Comparison of ENCODE assay signal across 14 mouse cellular contexts in the genomic region with DNA sequence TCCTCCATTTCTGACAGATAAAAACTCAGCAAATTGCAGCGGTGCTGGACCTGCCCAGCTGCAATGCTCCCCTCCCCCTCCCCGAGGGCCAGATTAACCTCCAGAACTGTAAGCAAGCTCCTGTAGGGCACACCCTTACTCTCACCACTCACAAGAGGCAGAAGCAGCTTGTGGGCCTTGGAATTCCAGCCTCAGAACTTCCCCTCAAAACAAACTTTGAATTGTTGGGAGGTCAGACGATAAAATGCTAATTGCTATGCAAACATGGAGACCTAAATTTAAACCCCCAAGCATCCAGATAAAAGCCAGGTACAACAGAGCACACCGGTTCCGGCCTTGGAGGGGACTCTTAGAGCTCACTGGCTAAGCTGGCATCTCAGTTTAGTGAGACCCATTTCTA. TPM values are rescaled to one million over a fixed set of nuclear protein-coding genes. Genes with fewer than 3 reads are reported as not detected.
A peak's percentile ranks its signal among the peaks of the same experiment; 100 is the strongest.
DNase-seq lines count a peak whose midpoint lies in the region; ATAC-seq and TF ChIP-seq lines count a peak whose summit lies in the region.
"Had no signal": no experiment of that assay in that cellular context is flagged by ENCODE, and none has a peak within 500 bp of the region (broad histone marks: within the 10 kb centered on the region; RNA-seq: fewer than 3 reads in every experiment).

No protein-coding gene starts in this region.

- TF ChIP-seq POLR2A in kidney, adult 2 months (IDR thresholded peaks at IDR 0.05; ENCODE audit: low read depth, low read length) = no peak

- 81% methylated on average over 5 of the region's 5 CpGs for WGBS in kidney, embryonic 15.5 days
- WGBS in kidney, adult 2 months = 67% methylated on average over 5 of the region's 5 CpGs
- WGBS in intestine, embryonic 15.5 days = 54% methylated on average over 5 of the region's 5 CpGs
- 51% methylated on average over 5 of the region's 5 CpGs for WGBS in stomach, embryonic 16.5 days

- H3K4me3 ChIP-seq in kidney, embryonic 15.5 days (replicated peaks) = peak overlapping the region; percentile 5; the same call in 1 of the 2 replicates
- no peak overlapping the region for H3K4me3 ChIP-seq in kidney, adult 2 months (ENCODE audit: insufficient read depth, low read depth, low read length)
- H3K4me3 ChIP-seq in intestine, embryonic 15.5 days (replicated peaks) = no peak overlapping the region
- no peak overlapping the region for H3K4me3 ChIP-seq in stomach, embryonic 16.5 days (replicated peaks; ENCODE audit: low read length)

- H3K4me2 ChIP-seq in kidney, embryonic 15.5 days = 0 out of 2 replicates have a peak overlapping the region, but pooled peaks have one; percentile 80
- H3K4me2 ChIP-seq in intestine, embryonic 15.5 days (replicated peaks) = peak overlapping the region; percentile 73
- H3K4me2 ChIP-seq in stomach, embryonic 16.5 days (ENCODE audit: low read depth, low read length) = peak overlapping the region; percentile 83; the same call in 1 of the 2 replicates

- no peaks in the 10 kb centered on the region for H3K9me3 ChIP-seq in kidney, embryonic 15.5 days (replicated peaks)
- H3K9me3 ChIP-seq in intestine, embryonic 15.5 days = no peaks in the 10 kb centered on the region
- no peaks in the 10 kb centered on the region for H3K9me3 ChIP-seq in stomach, embryonic 16.5 days (replicated peaks; ENCODE audit: control insufficient read depth, low read length)

- peaks cover 69% of the 10 kb centered on the region for H3K36me3 ChIP-seq in kidney, embryonic 15.5 days
- peaks cover 8% of the 10 kb centered on the region; the same call in 1 of the 2 replicates for H3K36me3 ChIP-seq in kidney, adult 2 months (ENCODE audit: control insufficient read depth, insufficient read depth, low read length)
- peaks cover 33% of the 10 kb centered on the region for H3K36me3 ChIP-seq in intestine, embryonic 15.5 days
- H3K36me3 ChIP-seq in stomach, embryonic 16.5 days (ENCODE audit: control insufficient read depth, insufficient read depth, low read length) = peaks cover 37% of the 10 kb centered on the region

- no peak for DNase-seq in kidney, adult 2 months
- peak; percentile 91 for DNase-seq in R1 (ENCODE audit: low read depth, low spot score)
- no peak for DNase-seq in layer of hippocampus, postnatal 14 days (ENCODE audit: low spot score in 2 of 2)
- no peak for DNase-seq in cerebellum, adult 9-11 months
- DNase-seq: adrenal gland, postnatal 25 days; cerebellum, adult 18-20 months; heart, adult 18-20 months; kidney, adult 18-20 months; layer of hippocampus, adult 9-11 months; spleen, adult 18-20 months; thymus, postnatal 14 days had no signal

- H3K27ac ChIP-seq in kidney, embryonic 15.5 days = 0 out of 2 replicates have a peak overlapping the region, but pooled peaks have one; percentile 3
- H3K27ac ChIP-seq in kidney, adult 2 months (ENCODE audit: insufficient read depth, low read depth, low read length) = no peak overlapping the region
- no peak overlapping the region for H3K27ac ChIP-seq in intestine, embryonic 15.5 days
- H3K27ac ChIP-seq in stomach, embryonic 16.5 days (ENCODE audit: low read length) = no peak overlapping the region

- H3K9ac ChIP-seq in kidney, embryonic 15.5 days = no peak overlapping the region
- 0 out of 2 replicates have a peak overlapping the region, but pooled peaks have one; percentile 35 for H3K9ac ChIP-seq in intestine, embryonic 15.5 days
- H3K9ac ChIP-seq in stomach, embryonic 16.5 days (ENCODE audit: low read length) = peak overlapping the region; percentile 4; the same call in 1 of the 2 replicates

- no peaks in the 10 kb centered on the region for H3K27me3 ChIP-seq in kidney, embryonic 15.5 days
- H3K27me3 ChIP-seq in kidney, adult 2 months (replicated peaks; ENCODE audit: control insufficient read depth, insufficient read depth, low read length) = no peaks in the 10 kb centered on the region
- no peaks in the 10 kb centered on the region for H3K27me3 ChIP-seq in intestine, embryonic 15.5 days (replicated peaks)
- no peaks in the 10 kb centered on the region for H3K27me3 ChIP-seq in stomach, embryonic 16.5 days (ENCODE audit: control insufficient read depth, insufficient read depth, low read length)

- no peak for ATAC-seq in kidney, embryonic 15.5 days (replicated peaks; ENCODE audit: low FRiP score)
- ATAC-seq in intestine, embryonic 15.5 days = no peak
- ATAC-seq in stomach, embryonic 16.5 days (ENCODE audit: insufficient read depth, low FRiP score) = no peak

- H3K4me1 ChIP-seq in kidney, embryonic 15.5 days = peaks cover 26% of the 10 kb centered on the region
- no peaks in the 10 kb centered on the region for H3K4me1 ChIP-seq in kidney, adult 2 months (ENCODE audit: control insufficient read depth, insufficient read depth, low read length)
- H3K4me1 ChIP-seq in intestine, embryonic 15.5 days (replicated peaks) = peaks cover 12% of the 10 kb centered on the region
- peaks cover 10% of the 10 kb centered on the region for H3K4me1 ChIP-seq in stomach, embryonic 16.5 days (ENCODE audit: control insufficient read depth, insufficient read depth, low read length)

- TF ChIP-seq CTCF in kidney, adult 2 months (conservative IDR thresholded peaks at IDR 0.05; ENCODE audit: insufficient read depth, insufficient read length, low read depth, low read length) = no peak

RNA-seq across cellular contexts. Expression of a gene that starts 3.3 kb away (rescaled TPM):
- 1,027 and 1,077 TPM in 2 replicates for polyA plus RNA-seq in kidney, embryonic 15.5 days (2015; fragmentation: Nextera tagmentation; extraction: Ambion mirVana)
- polyA plus RNA-seq in kidney, adult 2 months (2012; rRNA removed) = 372 and 534 TPM in 2 replicates
- 1,027 and 1,033 TPM in 2 replicates for polyA plus RNA-seq in intestine, embryonic 15.5 days (2015; fragmentation: Nextera tagmentation; extraction: Ambion mirVana)
- 671 and 829 TPM in 2 replicates for polyA plus RNA-seq in stomach, embryonic 16.5 days (2015; fragmentation: Nextera tagmentation; extraction: Ambion mirVana)
- 100 to 1,000 TPM; 436 to 472 TPM for total RNA-seq in layer of hippocampus, postnatal 14 days (2021)

RNA-seq across cellular contexts. Expression of a gene that starts 19.0 kb away (rescaled TPM):
- 2.9 and 3.5 TPM in 2 replicates for polyA plus RNA-seq in kidney, embryonic 15.5 days (2015; fragmentation: Nextera tagmentation; extraction: Ambion mirVana)
- 6.9 and 8.6 TPM in 2 replicates for polyA plus RNA-seq in kidney, adult 2 months (2012; rRNA removed)
- 3.6 and 3.7 TPM in 2 replicates for polyA plus RNA-seq in intestine, embryonic 15.5 days (2015; fragmentation: Nextera tagmentation; extraction: Ambion mirVana)
- polyA plus RNA-seq in stomach, embryonic 16.5 days (2015; fragmentation: Nextera tagmentation; extraction: Ambion mirVana) = 3.4 and 5.0 TPM in 2 replicates
- total RNA-seq in layer of hippocampus, postnatal 14 days (2021) = 10 to 100 TPM; 11.6 to 13.8 TPM

RNA-seq across cellular contexts. Expression of a gene that starts 26.1 kb away (rescaled TPM):
- not detected in 2 replicates for polyA plus RNA-seq in kidney, embryonic 15.5 days (2015; fragmentation: Nextera tagmentation; extraction: Ambion mirVana)
- polyA plus RNA-seq in kidney, adult 2 months (2012; rRNA removed) = 0.20 TPM in 1 of 2 replicates, not detected in the other
- not detected in 2 replicates for polyA plus RNA-seq in intestine, embryonic 15.5 days (2015; fragmentation: Nextera tagmentation; extraction: Ambion mirVana)
- 0.22 TPM in 1 of 2 replicates, not detected in the other for polyA plus RNA-seq in stomach, embryonic 16.5 days (2015; fragmentation: Nextera tagmentation; extraction: Ambion mirVana)
- 1 to 10 TPM in 1 of 2 experiments, under 1 TPM in 1; 0.95 to 2.3 TPM for total RNA-seq in layer of hippocampus, postnatal 14 days (2021)
- total RNA-seq: adrenal gland, postnatal 25 days had no signal

RNA-seq across cellular contexts. Expression of a gene that starts 27.2 kb away (rescaled TPM):
- 5.2 and 6.6 TPM in 2 replicates for polyA plus RNA-seq in kidney, embryonic 15.5 days (2015; fragmentation: Nextera tagmentation; extraction: Ambion mirVana)
- 4.5 and 4.6 TPM in 2 replicates for polyA plus RNA-seq in kidney, adult 2 months (2012; rRNA removed)
- polyA plus RNA-seq in intestine, embryonic 15.5 days (2015; fragmentation: Nextera tagmentation; extraction: Ambion mirVana) = 6.0 and 7.6 TPM in 2 replicates
- 6.5 and 6.6 TPM in 2 replicates for polyA plus RNA-seq in stomach, embryonic 16.5 days (2015; fragmentation: Nextera tagmentation; extraction: Ambion mirVana)
- 1 to 10 TPM; 9.4 to 9.9 TPM for total RNA-seq in layer of hippocampus, postnatal 14 days (2021)

RNA-seq across cellular contexts. Expression of a gene that starts 29.7 kb away (rescaled TPM):
- polyA plus RNA-seq in kidney, embryonic 15.5 days (2015; fragmentation: Nextera tagmentation; extraction: Ambion mirVana) = 75.6 and 76.0 TPM in 2 replicates
- polyA plus RNA-seq in kidney, adult 2 months (2012; rRNA removed) = 0.20 and 0.50 TPM in 2 replicates
- polyA plus RNA-seq in intestine, embryonic 15.5 days (2015; fragmentation: Nextera tagmentation; extraction: Ambion mirVana) = 37.7 and 48.7 TPM in 2 replicates
- polyA plus RNA-seq in stomach, embryonic 16.5 days (2015; fragmentation: Nextera tagmentation; extraction: Ambion mirVana) = 42.4 and 44.3 TPM in 2 replicates
- 1 to 10 TPM; 1.3 to 1.7 TPM for total RNA-seq in layer of hippocampus, postnatal 14 days (2021)
